Mouse (Mus musculus) lung, postnatal 0 days (tissue): ENCODE results near the gene Tspan2. TPM values are rescaled to one million over a fixed set of nuclear protein-coding genes. Genes with fewer than 3 reads are reported as not detected.
A peak's percentile ranks its signal among the peaks of the same experiment; 100 is the strongest.

Experiments used
- ATAC-seq: fragments of 200-750 bp; cut with Nextera tagmentation; 2 replicates; pipeline ENCODE4 v1.8.0; 2017; ENCODE audit warnings: moderate library complexity
- DNase-seq: peaks from one replicate; pipeline ENCODE4 v3.0.0-alpha.2; 2016; ENCODE audit warnings: low spot score
- H3K27ac ChIP-seq: fragments of 300-500 bp; sonication (generic); 2 replicates; pipeline ENCODE4 v1.5.1; 2014; ENCODE audit warnings: antibody characterized with exemption, mild to moderate bottlenecking, low read length, mixed read lengths
- H3K27me3 ChIP-seq: fragments of 300-500 bp; sonication (generic); replicated peaks from 2 replicates; pipeline ENCODE4 v1.6.1; 2014; ENCODE audit warnings: low read length, mixed read lengths; ENCODE audit not compliant: insufficient read depth
- H3K36me3 ChIP-seq: fragments of 300-500 bp; sonication (generic); 2 replicates; pipeline ENCODE4 v1.6.1; 2014; ENCODE audit warnings: low read length, mixed read lengths; ENCODE audit not compliant: insufficient read depth
- H3K4me1 ChIP-seq: fragments of 300-500 bp; sonication (generic); 2 replicates; pipeline ENCODE4 v1.6.1; 2014; ENCODE audit warnings: antibody characterized with exemption, low read depth, low read length, mixed read lengths; ENCODE audit not compliant: insufficient read depth
- H3K4me2 ChIP-seq: fragments of 300-500 bp; sonication (generic); replicated peaks from 2 replicates; pipeline ENCODE4 v1.6.1; 2014; ENCODE audit warnings: low read depth, mild to moderate bottlenecking, low read length, moderate library complexity, mixed read lengths
- H3K4me3 ChIP-seq: fragments of 300-500 bp; sonication (generic); 2 replicates; pipeline ENCODE4 v1.5.1; 2014; ENCODE audit warnings: low read depth, low read length
- H3K9ac ChIP-seq: fragments of 300-500 bp; sonication (generic); replicated peaks from 2 replicates; pipeline ENCODE4 v1.6.1; 2014; ENCODE audit warnings: low read depth, mild to moderate bottlenecking
- H3K9me3 ChIP-seq: fragments of 300-500 bp; sonication (generic); 2 replicates; pipeline ENCODE4 v1.6.1; 2016; ENCODE audit warnings: low read length, mixed read lengths
- CTCF ChIP-seq: IDR thresholded peaks from 2 replicates; pipeline ENCODE4 v1.5.1; 2016; ENCODE audit warnings: antibody characterized with exemption, mild to moderate bottlenecking
- EP300 ChIP-seq: IDR thresholded peaks from 2 replicates; pipeline ENCODE4 v1.6.1; 2016; ENCODE audit warnings: antibody characterized with exemption, mild to moderate bottlenecking, control low read depth
- WGBS: fragments of 180-500 bp; shearing (Covaris S2); extraction: QIAGEN DNeasy Blood & Tissue Kit; methylation state at CpG from one replicate; pipeline ENCODE4 v1.1.7; 2014; 5-methylcytosine and 5-hydroxymethylcytosine counted together
- polyA plus RNA-seq: library from polyadenylated mRNA; unstranded; fragments of >200 nt; fragmentation: Nextera tagmentation; extraction: Ambion mirVana; gene quantifications from 2 replicates; pipeline ENCODE4 v1.2.1, GENCODE M21; 2015

Tspan2 gene
- polyA plus RNA-seq: 72.7 and 86.9 TPM in 2 replicates

GRCm38 (mm10) chr3:102734313-102735030, at the start of gene Tspan2:
TSS of gene Tspan2 (plus strand) at chr3:102734529.
- 2% methylated on average over 39 of the region's 54 CpGs for WGBS
- ATAC-seq: peak; percentile 86

GRCm38 (mm10) chr3:102686861-102687260, 47.5 kb upstream of the Tspan2 start:
- TF ChIP-seq CTCF (no peak), EP300 (no peak)
- Histone ChIP-seq H3K27me3 (no peaks in the 10 kb centered on the region), H3K4me2 (no peak overlapping the region), H3K4me1 (no peaks in the 10 kb centered on the region), H3K9ac (no peak overlapping the region), H3K9me3 (no peaks in the 10 kb centered on the region), H3K36me3 (no peaks in the 10 kb centered on the region), H3K27ac (no peak overlapping the region), H3K4me3 (no peak overlapping the region)
- WGBS: 75% methylated on average over 5 of the region's 5 CpGs
- DNase-seq: no peak
- no peak for ATAC-seq

More at GRCm38 (mm10) chr3:102734313-102735030, at the start of gene Tspan2:
- peak within 1 kb of the TSS; percentile 82 for H3K9ac ChIP-seq
- peaks cover 8% of the 10 kb centered on the region; the same call in 1 of the 2 replicates for H3K4me1 ChIP-seq
- DNase-seq: peak; percentile 73
- no peaks in the 10 kb centered on the region for H3K9me3 ChIP-seq
- no peaks in the 10 kb centered on the region for H3K36me3 ChIP-seq
- TF ChIP-seq CTCF (no peak), EP300 (no peak)
- H3K27ac ChIP-seq: peak within 1 kb of the TSS; percentile 82
- H3K27me3 ChIP-seq: no peaks in the 10 kb centered on the region
- H3K4me3 ChIP-seq: peak within 1 kb of the TSS; percentile 85
- peak within 1 kb of the TSS; percentile 81 for H3K4me2 ChIP-seq

GRCm38 (mm10) chr3:102687852-102688251, 46.5 kb upstream of the Tspan2 start:
- WGBS: 59% methylated on average over 8 of the region's 8 CpGs
- no peak for DNase-seq

GRCm38 (mm10) chr3:102691802-102692484, 42.4 kb upstream of the Tspan2 start:
- no peaks in the 10 kb centered on the region for H3K9me3 ChIP-seq
- H3K27ac ChIP-seq: no peak overlapping the region
- 41% methylated on average over 11 of the region's 11 CpGs for WGBS
- no peaks in the 10 kb centered on the region for H3K27me3 ChIP-seq
- no peak overlapping the region for H3K4me2 ChIP-seq
- peak; percentile 88 for DNase-seq
- H3K9ac ChIP-seq: no peak overlapping the region
- TF ChIP-seq CTCF (peak; percentile 93), EP300 (no peak)
- H3K36me3 ChIP-seq: no peaks in the 10 kb centered on the region
- ATAC-seq: peak; percentile 76
- no peaks in the 10 kb centered on the region for H3K4me1 ChIP-seq
- H3K4me3 ChIP-seq: no peak overlapping the region

More at GRCm38 (mm10) chr3:102687852-102688251, 46.5 kb upstream of the Tspan2 start:
- Histone ChIP-seq H3K9me3 (no peaks in the 10 kb centered on the region), H3K9ac (no peak overlapping the region), H3K4me1 (no peaks in the 10 kb centered on the region), H3K36me3 (no peaks in the 10 kb centered on the region), H3K4me2 (no peak overlapping the region), H3K27me3 (no peaks in the 10 kb centered on the region), H3K4me3 (no peak overlapping the region), H3K27ac (no peak overlapping the region)
- TF ChIP-seq EP300 (no peak), CTCF (no peak)
- ATAC-seq: no peak

GRCm38 (mm10) chr3:102692758-102693325, 41.5 kb upstream of the Tspan2 start:
- H3K9ac ChIP-seq: no peak overlapping the region
- TF ChIP-seq EP300 (no peak), CTCF (no peak)
- no peak for DNase-seq
- H3K4me3 ChIP-seq: no peak overlapping the region
- ATAC-seq: no peak
- no peaks in the 10 kb centered on the region for H3K9me3 ChIP-seq
- no peak overlapping the region for H3K27ac ChIP-seq
- 79% methylated on average over 7 of the region's 7 CpGs for WGBS
- H3K36me3 ChIP-seq: no peaks in the 10 kb centered on the region
- no peak overlapping the region for H3K4me2 ChIP-seq
- H3K27me3 ChIP-seq: no peaks in the 10 kb centered on the region
- H3K4me1 ChIP-seq: no peaks in the 10 kb centered on the region

GRCm38 (mm10) chr3:102698127-102698526, 36.2 kb upstream of the Tspan2 start:
- Histone ChIP-seq H3K4me1 (no peaks in the 10 kb centered on the region), H3K9me3 (no peaks in the 10 kb centered on the region), H3K9ac (no peak overlapping the region), H3K4me3 (no peak overlapping the region), H3K27ac (no peak overlapping the region), H3K27me3 (no peaks in the 10 kb centered on the region), H3K36me3 (no peaks in the 10 kb centered on the region), H3K4me2 (no peak overlapping the region)
- WGBS: 57% methylated on average over 2 of the region's 2 CpGs
- ATAC-seq (no peak), DNase-seq (no peak)
- TF ChIP-seq CTCF (no peak), EP300 (no peak)
